Mouse (Mus musculus): ENCODE results near the gene Kri1. TPM values are rescaled to one million over a fixed set of nuclear protein-coding genes. Genes with fewer than 3 reads are reported as not detected.

Gene Kri1
- polyA plus RNA-seq, 1 experiment from 2014 or later, result 16.8 TPM

DNA sequence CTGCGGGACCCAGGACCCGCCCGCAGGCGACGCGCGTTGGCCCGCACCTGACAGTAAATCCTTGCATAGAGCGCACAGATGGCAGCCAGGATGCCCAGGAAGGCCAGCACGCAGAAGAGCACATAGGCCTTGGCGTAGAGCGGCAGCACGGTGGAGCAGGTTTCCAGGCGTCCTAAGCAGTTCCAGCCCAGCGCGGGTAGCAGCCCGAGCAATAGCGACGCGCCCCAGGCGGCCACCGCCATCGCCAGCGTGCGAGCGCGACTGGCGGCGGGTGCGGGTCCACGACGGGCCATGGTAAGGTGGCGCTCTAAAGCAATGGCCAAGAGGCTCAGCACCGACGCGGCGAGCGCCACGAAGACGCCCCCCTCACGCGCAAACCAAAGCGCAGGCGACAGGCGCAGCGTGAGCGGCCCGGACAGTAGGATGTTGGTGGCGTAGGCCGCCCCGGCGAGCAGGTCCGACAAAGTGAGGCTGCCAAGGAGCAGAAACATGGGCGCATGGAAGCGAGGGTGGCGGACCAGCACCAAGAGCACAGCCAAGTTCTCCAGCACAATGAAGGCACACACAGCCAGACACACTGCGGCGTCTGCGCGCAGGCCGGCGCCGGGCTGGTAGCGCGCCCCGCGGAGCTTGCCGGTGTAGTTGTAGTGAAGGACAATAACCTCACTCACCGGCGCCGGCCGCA lies 43.2 kb downstream of the Kri1 start:
- peak overlapping the region; percentile 51 for H3K4me3 ChIP-seq (ENCODE audit: low read length)
- H3K9me3 ChIP-seq (ENCODE audit: control insufficient read depth, low read length), result no peaks in the 10 kb centered on the region; the same call in 1 of the 2 replicates
- H3K27ac ChIP-seq (ENCODE audit: low read depth, low read length), result peak overlapping the region; percentile 70
- H3K9ac ChIP-seq (ENCODE audit: low read depth, low read length), result peak overlapping the region; percentile 54
- ATAC-seq, result peak; percentile 65
- peaks cover 14% of the 10 kb centered on the region for H3K4me1 ChIP-seq (ENCODE audit: control insufficient read depth, insufficient read depth, low read depth, low read length)
- under 1% methylated on average over 68 of the region's 72 CpGs for WGBS
- H3K27me3 ChIP-seq (replicated peaks; ENCODE audit: control insufficient read depth, insufficient read depth, low read length), result peaks cover 52% of the 10 kb centered on the region
- H3K36me3 ChIP-seq (ENCODE audit: control insufficient read depth, insufficient read depth, low read length), result no peaks in the 10 kb centered on the region
- H3K4me2 ChIP-seq (ENCODE audit: low read length), result peak overlapping the region; percentile 87

DNA sequence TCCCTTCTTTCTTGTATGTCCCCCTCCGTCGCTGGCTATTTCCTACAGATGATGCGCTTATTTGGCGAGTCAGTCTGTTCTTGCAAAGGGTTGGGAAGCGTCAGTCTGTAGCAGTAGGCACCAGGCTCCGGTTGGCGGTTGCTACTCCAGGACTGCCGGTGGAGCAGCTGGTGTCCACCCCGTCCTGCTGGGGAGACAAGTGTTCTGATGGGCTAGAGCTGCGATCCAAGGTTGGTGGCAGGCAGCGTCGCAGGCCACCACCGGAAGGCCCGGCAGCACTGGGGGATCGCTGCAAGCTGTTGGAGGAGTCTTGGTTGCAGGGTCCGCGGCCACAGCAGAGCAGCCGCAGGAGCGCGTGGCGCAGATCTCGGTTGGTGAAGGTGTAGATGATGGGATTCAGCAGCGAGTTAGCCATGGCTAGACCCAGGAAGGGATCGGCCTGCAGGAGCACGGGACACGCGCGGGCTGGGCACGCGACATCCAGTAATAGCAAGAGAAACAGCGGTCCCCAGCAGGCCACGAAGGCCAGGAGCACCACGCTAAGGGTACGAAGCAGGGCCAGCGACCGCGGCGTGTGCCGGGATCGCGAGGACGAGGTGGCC lies 43.8 kb downstream of the Kri1 start:
- ATAC-seq, result no peak; the same call in 1 of the 2 replicates

GRCm38 (mm10) chr9:21241343-21241742 lies 46.4 kb downstream of the Kri1 start:
- Histone ChIP-seq H3K4me2 (ENCODE audit: low read length) (no peak overlapping the region), H3K27ac (ENCODE audit: low read depth, low read length) (no peak overlapping the region), H3K4me1 (ENCODE audit: control insufficient read depth, insufficient read depth, low read depth, low read length) (peaks cover 29% of the 10 kb centered on the region), H3K9ac (ENCODE audit: low read depth, low read length) (no peak overlapping the region), H3K27me3 (replicated peaks; ENCODE audit: control insufficient read depth, insufficient read depth, low read length) (peaks cover 25% of the 10 kb centered on the region), H3K9me3 (ENCODE audit: control insufficient read depth, low read length) (no peaks in the 10 kb centered on the region; the same call in 1 of the 2 replicates), H3K36me3 (ENCODE audit: control insufficient read depth, insufficient read depth, low read length) (no peaks in the 10 kb centered on the region), H3K4me3 (ENCODE audit: low read length) (no peak overlapping the region)
- 5% methylated on average over 11 of the region's 11 CpGs for WGBS
- no peak for ATAC-seq

More for the DNA sequence above, 43.8 kb downstream of the Kri1 start:
- Histone ChIP-seq H3K27ac (ENCODE audit: low read depth, low read length) (peak overlapping the region; percentile 70), H3K4me1 (ENCODE audit: control insufficient read depth, insufficient read depth, low read depth, low read length) (peaks cover 17% of the 10 kb centered on the region), H3K4me2 (ENCODE audit: low read length) (peak overlapping the region; percentile 87), H3K36me3 (ENCODE audit: control insufficient read depth, insufficient read depth, low read length) (no peaks in the 10 kb centered on the region), H3K9me3 (ENCODE audit: control insufficient read depth, low read length) (no peaks in the 10 kb centered on the region; the same call in 1 of the 2 replicates), H3K27me3 (replicated peaks; ENCODE audit: control insufficient read depth, insufficient read depth, low read length) (peaks cover 46% of the 10 kb centered on the region), H3K9ac (ENCODE audit: low read depth, low read length) (peak overlapping the region; percentile 54), H3K4me3 (ENCODE audit: low read length) (peak overlapping the region; percentile 51)
- WGBS, result 4% methylated on average over 42 of the region's 42 CpGs

GRCm38 (mm10) chr9:21239465-21239848 lies 48.3 kb downstream of the Kri1 start:
- peaks cover 20% of the 10 kb centered on the region for H3K4me1 ChIP-seq (ENCODE audit: control insufficient read depth, insufficient read depth, low read depth, low read length)
- H3K4me2 ChIP-seq (ENCODE audit: low read length), result peak overlapping the region; percentile 83
- H3K9me3 ChIP-seq (ENCODE audit: control insufficient read depth, low read length), result no peaks in the 10 kb centered on the region; the same call in 1 of the 2 replicates
- H3K9ac ChIP-seq (ENCODE audit: low read depth, low read length), result peak overlapping the region; percentile 98
- peaks cover 12% of the 10 kb centered on the region for H3K27me3 ChIP-seq (replicated peaks; ENCODE audit: control insufficient read depth, insufficient read depth, low read length)
- peak overlapping the region; percentile 80 for H3K4me3 ChIP-seq (ENCODE audit: low read length)
- no peak overlapping the region; the same call in 1 of the 2 replicates for H3K27ac ChIP-seq (ENCODE audit: low read depth, low read length)
- no peak for ATAC-seq
- peaks cover 5% of the 10 kb centered on the region; the same call in 1 of the 2 replicates for H3K36me3 ChIP-seq (ENCODE audit: control insufficient read depth, insufficient read depth, low read length)
- 35% methylated on average over 4 of the region's 4 CpGs for WGBS

GRCm38 (mm10) chr9:21238733-21239464 lies 48.9 kb downstream of the Kri1 start, which contains the start of gene Keap1:
Keap1 (minus strand) TSS chr9:21239361.
- peaks cover 20% of the 10 kb centered on the region for H3K4me1 ChIP-seq (ENCODE audit: control insufficient read depth, insufficient read depth, low read depth, low read length)
- H3K9ac ChIP-seq (ENCODE audit: low read depth, low read length), result peak within 1 kb of the TSS; percentile 98
- peak within 1 kb of the TSS; percentile 80 for H3K4me3 ChIP-seq (ENCODE audit: low read length)
- peaks cover 9% of the 10 kb centered on the region for H3K36me3 ChIP-seq (ENCODE audit: control insufficient read depth, insufficient read depth, low read length)
- peak; percentile 86 for ATAC-seq
- peaks cover 10% of the 10 kb centered on the region for H3K27me3 ChIP-seq (replicated peaks; ENCODE audit: control insufficient read depth, insufficient read depth, low read length)
- H3K9me3 ChIP-seq (ENCODE audit: control insufficient read depth, low read length), result no peaks in the 10 kb centered on the region; the same call in 1 of the 2 replicates
- WGBS, result under 1% methylated on average over 67 of the region's 90 CpGs
- H3K4me2 ChIP-seq (ENCODE audit: low read length), result peak within 1 kb of the TSS; percentile 83
- H3K27ac ChIP-seq (ENCODE audit: low read depth, low read length), result peak within 1 kb of the TSS; percentile 87

DNA sequence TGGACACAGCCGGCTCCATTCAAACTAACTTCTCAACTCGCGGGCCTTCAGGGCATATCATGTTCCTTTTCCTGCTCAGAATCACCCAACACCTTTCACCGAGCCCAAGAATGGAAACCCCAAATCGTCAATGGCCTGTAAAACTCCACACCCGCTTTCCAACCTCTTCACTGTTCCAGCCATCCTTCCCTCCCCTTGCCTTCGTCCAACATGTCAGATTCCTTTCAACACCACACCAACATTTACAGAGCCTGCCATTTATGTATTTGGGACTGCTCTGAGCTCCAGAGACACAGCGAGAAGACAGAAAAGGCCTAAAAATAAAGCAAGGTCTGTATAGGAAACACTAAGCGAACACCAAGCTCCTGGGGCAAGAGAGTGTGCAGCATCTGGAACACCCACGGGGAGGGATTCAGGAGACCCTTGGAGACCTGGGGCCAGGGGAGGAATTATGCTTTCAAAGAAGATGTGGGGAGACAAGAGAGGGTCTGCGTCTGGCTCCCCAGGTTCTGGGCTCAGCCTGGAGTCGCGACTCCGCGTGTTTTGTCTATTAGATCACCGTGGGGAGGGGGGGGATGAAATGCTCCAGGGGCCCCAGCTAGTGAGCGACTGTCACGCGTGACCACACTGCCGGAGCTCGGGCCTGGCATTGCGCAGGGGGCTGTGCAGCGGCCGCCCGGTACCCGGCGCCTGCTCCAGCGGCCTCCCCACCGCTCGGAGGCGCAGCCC lies 49.6 kb downstream of the Kri1 start:
- WGBS, result 2% methylated on average over 31 of the region's 31 CpGs
- H3K9ac ChIP-seq (ENCODE audit: low read depth, low read length), result peak overlapping the region; percentile 98
- peaks cover 7% of the 10 kb centered on the region for H3K27me3 ChIP-seq (replicated peaks; ENCODE audit: control insufficient read depth, insufficient read depth, low read length)
- 0 out of 2 replicates have a peak, but pooled peaks have one; percentile 1 for ATAC-seq
- peak overlapping the region; percentile 80 for H3K4me3 ChIP-seq (ENCODE audit: low read length)
- H3K27ac ChIP-seq (ENCODE audit: low read depth, low read length), result peak overlapping the region; percentile 87
- H3K36me3 ChIP-seq (ENCODE audit: control insufficient read depth, insufficient read depth, low read length), result peaks cover 17% of the 10 kb centered on the region
- peak overlapping the region; percentile 83 for H3K4me2 ChIP-seq (ENCODE audit: low read length)
- peaks cover 20% of the 10 kb centered on the region for H3K4me1 ChIP-seq (ENCODE audit: control insufficient read depth, insufficient read depth, low read depth, low read length)
- no peaks in the 10 kb centered on the region; the same call in 1 of the 2 replicates for H3K9me3 ChIP-seq (ENCODE audit: control insufficient read depth, low read length)

DNA sequence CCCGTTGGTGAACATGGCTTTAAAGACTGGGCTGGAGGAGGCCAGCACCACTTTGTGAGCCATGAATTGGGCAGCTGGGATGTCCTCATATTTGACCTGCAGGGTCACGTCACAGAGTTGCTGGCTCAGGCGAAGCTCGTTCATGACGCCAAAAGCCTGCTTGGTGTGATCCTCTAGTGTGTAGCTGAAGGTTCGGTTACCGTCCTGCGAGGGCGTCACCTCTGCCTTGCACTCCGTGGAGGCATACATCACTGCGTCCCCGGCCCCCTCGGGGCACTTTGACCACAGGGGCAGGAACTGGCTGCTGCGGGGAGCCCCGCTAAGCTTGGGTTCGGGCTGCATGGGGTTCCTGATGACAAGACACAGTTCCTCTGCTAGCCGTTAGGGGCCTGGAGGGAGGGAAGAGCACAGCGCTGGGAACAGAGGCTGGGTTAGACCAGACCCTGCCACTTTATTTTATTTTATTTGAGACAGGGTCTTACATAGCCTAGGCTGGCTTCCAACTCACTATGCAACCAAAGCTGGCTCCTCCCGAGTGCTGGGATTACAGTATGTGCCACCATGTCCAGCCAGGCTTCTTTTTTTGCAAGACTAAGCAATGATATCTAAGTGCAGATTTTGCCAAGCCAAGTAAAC lies 50.3 kb downstream of the Kri1 start:
- peak overlapping the region; percentile 87 for H3K27ac ChIP-seq (ENCODE audit: low read depth, low read length)
- H3K27me3 ChIP-seq (replicated peaks; ENCODE audit: control insufficient read depth, insufficient read depth, low read length), result peaks cover 3% of the 10 kb centered on the region
- H3K9me3 ChIP-seq (ENCODE audit: control insufficient read depth, low read length), result no peaks in the 10 kb centered on the region
- H3K9ac ChIP-seq (ENCODE audit: low read depth, low read length), result peak overlapping the region; percentile 98
- H3K4me2 ChIP-seq (ENCODE audit: low read length), result peak overlapping the region; percentile 83
- peaks cover 18% of the 10 kb centered on the region for H3K36me3 ChIP-seq (ENCODE audit: control insufficient read depth, insufficient read depth, low read length)
- H3K4me3 ChIP-seq (ENCODE audit: low read length), result peak overlapping the region; percentile 80
- 18% methylated on average over 19 of the region's 19 CpGs for WGBS
- peaks cover 20% of the 10 kb centered on the region for H3K4me1 ChIP-seq (ENCODE audit: control insufficient read depth, insufficient read depth, low read depth, low read length)
- peak; percentile 40 for ATAC-seq

GRCm38 (mm10) chr9:21236991-21237367 lies 50.8 kb downstream of the Kri1 start:
- H3K4me1 ChIP-seq (ENCODE audit: control insufficient read depth, insufficient read depth, low read depth, low read length), result peaks cover 20% of the 10 kb centered on the region
- ATAC-seq, result no peak
- H3K27ac ChIP-seq (ENCODE audit: low read depth, low read length), result no peak overlapping the region
- peak overlapping the region; percentile 83 for H3K4me2 ChIP-seq (ENCODE audit: low read length)
- H3K36me3 ChIP-seq (ENCODE audit: control insufficient read depth, insufficient read depth, low read length), result peaks cover 18% of the 10 kb centered on the region
- 81% methylated on average over 25 of the region's 25 CpGs for WGBS
- H3K27me3 ChIP-seq (replicated peaks; ENCODE audit: control insufficient read depth, insufficient read depth, low read length), result no peaks in the 10 kb centered on the region; the same call in 1 of the 2 replicates
- peak overlapping the region; percentile 80 for H3K4me3 ChIP-seq (ENCODE audit: low read length)
- H3K9ac ChIP-seq (ENCODE audit: low read depth, low read length), result peak overlapping the region; percentile 98
- H3K9me3 ChIP-seq (ENCODE audit: control insufficient read depth, low read length), result no peaks in the 10 kb centered on the region
